Mouse (Mus musculus): ENCODE results near the gene Zfp687.

- TF ChIP-seq CTCF (conservative IDR thresholded peaks at IDR 0.05; ENCODE audit: low read length) (no peak), POU5F1 (IDR thresholded peaks at IDR 0.05; ENCODE audit: borderline replicate concordance, low read length) (no peak)
Measured at GRCm38 (mm10) chr3:94973620-94974019, 41.6 kb downstream of the Zfp687 start.
